Mouse (Mus musculus): Measurements from ENCODE around the gene Spint3.
"Not testable (repeated sequence)": the region's sequence is repeated elsewhere in the genome, so short reads cannot be mapped to it uniquely, and the experiment has no call there.

Gene Spint3

GRCm38 (mm10) chr2:164573359-164573758 lies at the start of gene Spint3:
Gene Spint3 (minus strand): TSS chr2:164573459.
- not testable (repeated sequence) for DNase-seq (ENCODE audit: low read depth)

- no peak for DNase-seq (ENCODE audit: low read depth)
Observed at GRCm38 (mm10) chr2:164621775-164622174, 48.5 kb upstream of the Spint3 start.

GRCm38 (mm10) chr2:164619050-164619449 lies 45.8 kb upstream of the Spint3 start:
- no peak for DNase-seq (ENCODE audit: low read depth)

GRCm38 (mm10) chr2:164615386-164615785 lies 42.1 kb upstream of the Spint3 start:
- no peak for DNase-seq (ENCODE audit: low read depth)

- not testable (repeated sequence) for DNase-seq (ENCODE audit: low read depth)
Observed at GRCm38 (mm10) chr2:164613471-164613870, 40.2 kb upstream of the Spint3 start, which contains the start of the genes Wfdc6b and Wfdc8. Gene Wfdc6b (plus strand): TSS chr2:164613522. Gene Wfdc8 (minus strand): TSS chr2:164613626.

GRCm38 (mm10) chr2:164608781-164609180 lies 35.5 kb upstream of the Spint3 start:
- DNase-seq (ENCODE audit: low read depth): no peak

- peak; percentile 56 for DNase-seq (ENCODE audit: low read depth)
Observed at GRCm38 (mm10) chr2:164604411-164604810, 31.2 kb upstream of the Spint3 start.

- no peak for DNase-seq (ENCODE audit: low read depth)
Observed at GRCm38 (mm10) chr2:164603482-164603881, 30.2 kb upstream of the Spint3 start.

GRCm38 (mm10) chr2:164600179-164600578 lies 26.9 kb upstream of the Spint3 start:
- DNase-seq (ENCODE audit: low read depth): no peak

- no peak for DNase-seq (ENCODE audit: low read depth)
Observed at GRCm38 (mm10) chr2:164593494-164593893, 20.2 kb upstream of the Spint3 start, which contains the start of gene Eppin. Gene Eppin (minus strand): TSS chr2:164593594.

- DNase-seq (ENCODE audit: low read depth): peak; percentile 11
Observed at GRCm38 (mm10) chr2:164592014-164592413, 18.8 kb upstream of the Spint3 start.

- not testable (repeated sequence) for DNase-seq (ENCODE audit: low read depth)
Observed at GRCm38 (mm10) chr2:164585025-164585725, 11.9 kb upstream of the Spint3 start, which contains the start of gene Wfdc6a. Gene Wfdc6a (minus strand): TSS chr2:164585447.

- no peak for DNase-seq (ENCODE audit: low read depth)
Observed at GRCm38 (mm10) chr2:164567460-164567859, 5.8 kb downstream of the Spint3 start.

GRCm38 (mm10) chr2:164566997-164567396 lies 6.3 kb downstream of the Spint3 start:
- no peak for DNase-seq (ENCODE audit: low read depth)

GRCm38 (mm10) chr2:164564346-164564745 lies 8.9 kb downstream of the Spint3 start:
- no peak for DNase-seq (ENCODE audit: low read depth)

GRCm38 (mm10) chr2:164563339-164564038 lies 9.8 kb downstream of the Spint3 start:
- no peak for DNase-seq (ENCODE audit: low read depth)

- no peak for DNase-seq (ENCODE audit: low read depth)
Observed at GRCm38 (mm10) chr2:164562391-164563188, 10.7 kb downstream of the Spint3 start, which contains the start of gene Wfdc2. Gene Wfdc2 (plus strand): TSS chr2:164562413.

GRCm38 (mm10) chr2:164560106-164560505 lies 13.2 kb downstream of the Spint3 start:
- DNase-seq (ENCODE audit: low read depth): no peak

GRCm38 (mm10) chr2:164558991-164559645 lies 14.1 kb downstream of the Spint3 start:
- no peak for DNase-seq (ENCODE audit: low read depth)

GRCm38 (mm10) chr2:164558426-164558825 lies 14.8 kb downstream of the Spint3 start:
- no peak for DNase-seq (ENCODE audit: low read depth)

- no peak for DNase-seq (ENCODE audit: low read depth)
Observed at GRCm38 (mm10) chr2:164551502-164551901, 21.8 kb downstream of the Spint3 start.

GRCm38 (mm10) chr2:164550895-164551269 lies 22.4 kb downstream of the Spint3 start:
- DNase-seq (ENCODE audit: low read depth): no peak
